Mouse (Mus musculus) G1E (cell line): ENCODE results near the gene Brd4.

ENCODE experiments used
- CTCF ChIP-seq: IDR thresholded peaks from 2 replicates; pipeline ENCODE4 v1.5.1; 2012; ENCODE audit warnings: low read depth, low read length, inconsistent platforms, mixed read lengths
- GATA1 ChIP-seq: IDR thresholded peaks from 2 replicates; pipeline ENCODE4 v1.6.1; 2012; ENCODE audit warnings: borderline replicate concordance, low read length, inconsistent platforms, mixed read lengths
- GATA2 ChIP-seq: IDR thresholded peaks from 2 replicates; pipeline ENCODE4 v1.6.1; 2012; ENCODE audit warnings: low read depth, low read length, inconsistent platforms, borderline replicate concordance
- POLR2AphosphoS5 ChIP-seq: IDR thresholded peaks from 2 replicates; pipeline ENCODE4 v1.6.1; 2012; ENCODE audit warnings: low read depth, low read length, inconsistent platforms; ENCODE audit not compliant: insufficient replicate concordance
- TAL1 ChIP-seq: conservative IDR thresholded peaks from 2 replicates; pipeline ENCODE4 v1.6.1; 2012; ENCODE audit warnings: low read depth, low read length, inconsistent platforms, mixed read lengths

- TF ChIP-seq CTCF (no peak), TAL1 (no peak), GATA2 (no peak), GATA1 (no peak), POLR2AphosphoS5 (no peak)
These were observed 125.7 kb downstream of the Brd4 start for GRCm38 (mm10) chr17:32158841-32159240.
